ENCODE assay signal across 9 mouse cellular contexts in the genomic region with DNA sequence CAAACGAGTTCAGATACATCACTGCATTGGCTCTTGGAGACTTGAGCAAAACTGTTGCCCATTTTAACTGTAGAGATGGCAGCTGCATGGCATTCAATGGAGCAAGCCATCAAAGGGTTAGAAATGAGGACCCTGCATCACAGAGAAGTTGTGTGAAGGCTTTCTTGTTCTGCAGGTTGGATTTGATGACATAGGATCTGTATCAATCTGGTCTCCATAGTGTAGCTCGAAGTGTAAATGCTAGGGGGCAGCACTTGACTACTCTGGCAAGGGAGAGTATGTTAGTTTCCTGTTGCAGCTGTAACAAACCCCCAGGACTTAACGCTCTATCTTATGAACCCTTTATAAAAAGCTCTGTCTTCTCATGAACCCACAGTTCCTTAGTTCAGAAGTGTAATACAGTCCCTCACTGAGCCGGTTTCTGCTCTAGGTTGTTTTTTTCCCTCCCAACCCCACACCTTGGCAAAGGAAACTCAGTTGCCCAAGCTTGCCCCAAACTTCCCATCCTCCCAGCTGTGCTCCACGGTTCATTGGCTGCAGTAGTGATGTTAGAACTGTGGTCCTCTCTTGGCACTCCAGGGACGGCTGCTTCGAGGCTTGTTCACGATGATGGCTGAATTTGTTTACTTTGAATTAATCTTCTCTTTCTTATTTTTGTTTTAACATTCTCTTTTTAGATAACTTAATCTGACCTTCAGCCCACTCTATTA.
DNase-seq lines count a peak whose midpoint lies in the region; ATAC-seq and TF ChIP-seq lines count a peak whose summit lies in the region.
"Had no signal": no experiment of that assay in that cellular context is flagged by ENCODE, and none has a peak within 500 bp of the region (broad histone marks: within the 10 kb centered on the region; RNA-seq: fewer than 3 reads in every experiment).

No protein-coding gene starts in this region.

- H3K9ac ChIP-seq in forebrain, embryonic 11.5 days (ENCODE audit: low read length): no peak overlapping the region
- H3K9ac ChIP-seq: limb, embryonic 15.5 days had no signal

- H3K36me3 ChIP-seq in forebrain, embryonic 11.5 days (ENCODE audit: control insufficient read depth, insufficient read depth, low read length): no peaks in the 10 kb centered on the region
- H3K36me3 ChIP-seq: limb, embryonic 15.5 days had no signal

- no peaks in the 10 kb centered on the region for H3K27me3 ChIP-seq in forebrain, embryonic 11.5 days (ENCODE audit: control insufficient read depth, insufficient read depth, low read length)
- H3K27me3 ChIP-seq: limb, embryonic 15.5 days had no signal

- no peak overlapping the region for H3K4me2 ChIP-seq in forebrain, embryonic 11.5 days (ENCODE audit: low read depth, low read length, severe bottlenecking)
- H3K4me2 ChIP-seq: limb, embryonic 15.5 days had no signal

- no peaks in the 10 kb centered on the region for H3K9me3 ChIP-seq in forebrain, embryonic 11.5 days (ENCODE audit: control insufficient read depth, low read length)
- H3K9me3 ChIP-seq: limb, embryonic 15.5 days had no signal

- H3K4me3 ChIP-seq in layer of hippocampus, adult 2 months: no peak overlapping the region
- H3K4me3 ChIP-seq in forebrain, embryonic 11.5 days (ENCODE audit: low read depth, low read length): no peak overlapping the region
- H3K4me3 ChIP-seq: limb, embryonic 15.5 days had no signal

- peak; percentile 76 for TF ChIP-seq CTCF in layer of hippocampus, adult 2 months (conservative IDR thresholded peaks at IDR 0.05)

- no peaks in the 10 kb centered on the region for H3K4me1 ChIP-seq in forebrain, embryonic 11.5 days (replicated peaks; ENCODE audit: control insufficient read depth, insufficient read depth, low read length)

- ATAC-seq in forebrain, embryonic 11.5 days (replicated peaks; ENCODE audit: low FRiP score): peak; percentile 63
- no peak; the same call in 1 of the 2 replicates for ATAC-seq in granulocyte monocyte progenitor cell, adult 5-6 weeks (replicated peaks; ENCODE audit: poor library complexity, severe bottlenecking)

- 64% methylated on average over 8 of the region's 8 CpGs for WGBS in forebrain, embryonic 11.5 days

- H3K27ac ChIP-seq in layer of hippocampus, adult 2 months: no peak overlapping the region
- H3K27ac ChIP-seq in forebrain, embryonic 11.5 days (ENCODE audit: low read depth, low read length): peak overlapping the region; percentile 50
- H3K27ac ChIP-seq: limb, embryonic 15.5 days had no signal

- DNase-seq in layer of hippocampus, adult 2 months (ENCODE audit: low spot score in 2 of 2): peak in 1 of 2 experiments; percentile 16
- DNase-seq in layer of hippocampus, adult 9-11 months: no peak
- DNase-seq in CD4-positive helper T cell, adult 2 months (ENCODE audit: low read depth, low spot score): peak; percentile 15
- DNase-seq in adipocyte (ENCODE audit: low spot score): peak; percentile 65
- peak; percentile 65 for DNase-seq in forebrain, embryonic 11.5 days (ENCODE audit: low spot score)
- DNase-seq in kidney, postnatal 10 days: peak; percentile 65
- peak; percentile 16 for DNase-seq in ovary, postnatal 36 days (ENCODE audit: low spot score)
